Mouse (Mus musculus) E14TG2a.4 (cell line): ENCODE results near the gene Tsnaxip1.

Experiments
- CTCF ChIP-seq: conservative IDR thresholded peaks from 2 replicates; pipeline ENCODE4 v1.5.1; 2014; ENCODE audit warnings: low read length
- NANOG ChIP-seq: IDR thresholded peaks from 2 replicates; pipeline ENCODE4 v1.6.1; 2014; ENCODE audit warnings: borderline replicate concordance, low read length, mixed read lengths

GRCm38 (mm10) chr8:105846678-105847077 lies 19.1 kb downstream of the Tsnaxip1 start:
- TF ChIP-seq NANOG (no peak), CTCF (no peak)
